Mouse (Mus musculus) frontal cortex, adult 2 months (tissue): Measurements from ENCODE around the gene Ttbk1. TPM values are rescaled to one million over a fixed set of nuclear protein-coding genes. Genes with fewer than 3 reads are reported as not detected.
"Not testable (repeated sequence)": the region's sequence is repeated elsewhere in the genome, so short reads cannot be mapped to it uniquely, and the experiment has no call there.

Experiments
- DNase-seq, 2 experiments: peaks; one replicate each; pipeline ENCODE4 v3.0.0; 2022; ENCODE audit warnings: low spot score in 1 of 2; ENCODE audit errors: extremely low spot score in 1 of 2
- polyA plus RNA-seq: library from polyadenylated mRNA; depleted of rRNA; stranded (reverse); fragments of >200 nt; gene quantifications from 2 replicates; pipeline ENCODE4 v1.2.3, GENCODE M21; 2012; rRNA removed

Ttbk1 gene
- polyA plus RNA-seq: 46.3 and 50.1 TPM in 2 replicates

GRCm38 (mm10) chr17:46487431-46487830 lies at the start of gene Ttbk1:
Gene Ttbk1 (minus strand): TSS chr17:46487675.
- DNase-seq: peak in 1 of 2 experiments; percentile 69

- DNase-seq: peak in 1 of 2 experiments; percentile 70
These were observed 38.3 kb upstream of the Ttbk1 start for GRCm38 (mm10) chr17:46525579-46526307.

GRCm38 (mm10) chr17:46525065-46525464 lies 37.6 kb upstream of the Ttbk1 start:
- no peak for DNase-seq

- no peak for DNase-seq
These were observed 34.6 kb upstream of the Ttbk1 start for GRCm38 (mm10) chr17:46521963-46522668.

GRCm38 (mm10) chr17:46521174-46521573 lies 33.7 kb upstream of the Ttbk1 start:
- no peak for DNase-seq

GRCm38 (mm10) chr17:46520385-46520979 lies 33.0 kb upstream of the Ttbk1 start:
- DNase-seq: no peak

GRCm38 (mm10) chr17:46519971-46520370 lies 32.5 kb upstream of the Ttbk1 start:
- DNase-seq: no peak

- no peak for DNase-seq
These were observed 25.9 kb upstream of the Ttbk1 start for GRCm38 (mm10) chr17:46513329-46513728.

- no peak for DNase-seq
These were observed 23.7 kb upstream of the Ttbk1 start for GRCm38 (mm10) chr17:46511059-46511710.

- DNase-seq: no peak
These were observed 18.1 kb upstream of the Ttbk1 start for GRCm38 (mm10) chr17:46505617-46506016.

GRCm38 (mm10) chr17:46503847-46504638 lies 16.6 kb upstream of the Ttbk1 start:
- DNase-seq: no peak

GRCm38 (mm10) chr17:46502775-46503174 lies 15.3 kb upstream of the Ttbk1 start:
- DNase-seq: no peak

- DNase-seq: no peak
These were observed 10.5 kb upstream of the Ttbk1 start for GRCm38 (mm10) chr17:46497956-46498355.

GRCm38 (mm10) chr17:46496623-46497434 lies 9.4 kb upstream of the Ttbk1 start, which contains the start of gene Dnph1:
Gene Dnph1 (plus strand): TSS chr17:46496711.
- peak; percentile 79 to 84 for DNase-seq

GRCm38 (mm10) chr17:46496081-46496480 lies 8.6 kb upstream of the Ttbk1 start:
- not testable (repeated sequence) for DNase-seq

GRCm38 (mm10) chr17:46495486-46495885 lies 8.0 kb upstream of the Ttbk1 start:
- no peak for DNase-seq

- no peak for DNase-seq
These were observed 480 bp downstream of the Ttbk1 start for GRCm38 (mm10) chr17:46486995-46487394.

- peak in 1 of 2 experiments; percentile 32 for DNase-seq
These were observed 3.0 kb downstream of the Ttbk1 start for GRCm38 (mm10) chr17:46484461-46484875.

GRCm38 (mm10) chr17:46484021-46484431 lies 3.4 kb downstream of the Ttbk1 start:
- no peak for DNase-seq
